Mouse (Mus musculus) thymus, postnatal 10 days (tissue): ENCODE results near the gene Bcl7b.
A peak's percentile ranks its signal among the peaks of the same experiment; 100 is the strongest.

Experiments
- DNase-seq, 2 experiments: peaks; one replicate each; pipeline ENCODE4 v3.0.0; 2021; ENCODE audit warnings: low spot score in 2 of 2

Gene Bcl7b

DNA sequence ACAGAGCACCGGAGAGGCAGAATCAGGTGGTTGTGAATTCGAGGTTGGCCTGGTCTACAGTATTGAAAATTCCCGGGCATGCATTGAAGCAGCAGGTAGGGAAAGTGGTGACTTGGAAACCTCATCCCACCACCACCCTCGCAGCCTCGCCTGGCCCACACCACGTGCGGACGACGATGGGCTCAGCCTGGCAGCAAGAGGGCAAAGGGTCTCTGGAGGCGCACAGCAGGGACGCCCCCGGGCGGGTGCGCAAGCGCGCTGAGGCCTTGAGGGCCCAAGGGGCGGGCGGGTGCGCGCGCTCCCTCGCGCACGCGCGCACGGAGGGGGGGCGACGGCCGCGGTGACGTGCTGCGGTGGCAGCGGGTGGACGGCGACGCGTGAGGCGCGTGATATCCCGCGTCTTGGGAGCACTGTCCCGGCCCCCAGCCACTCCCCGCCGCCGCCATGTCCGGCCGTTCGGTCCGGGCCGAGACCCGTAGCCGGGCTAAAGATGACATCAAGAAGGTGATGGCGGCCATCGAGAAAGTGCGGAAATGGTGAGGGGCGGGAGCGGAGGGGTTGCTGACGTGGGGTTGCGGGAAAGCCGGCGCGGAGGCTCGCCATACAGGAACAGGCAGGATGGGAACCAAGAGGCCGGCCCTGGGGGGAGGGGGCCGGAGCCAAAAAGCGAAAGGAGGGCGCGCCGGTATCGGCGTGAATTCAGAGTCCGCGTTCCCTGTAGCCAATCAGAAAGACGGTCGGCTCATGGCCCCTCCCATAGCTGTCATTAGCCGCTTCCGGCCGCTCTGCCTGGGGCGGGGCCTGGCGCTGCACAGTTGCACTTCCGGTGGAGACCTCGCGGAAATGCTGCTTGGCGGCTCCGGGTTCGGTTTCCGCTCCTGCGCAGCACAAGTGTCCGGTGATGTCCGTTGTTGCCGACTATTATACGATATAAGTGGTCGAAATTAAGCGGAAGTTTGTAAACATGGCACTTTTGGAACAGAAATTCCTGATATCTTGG is at the start of gene Bcl7b:
Gene Bcl7b (plus strand): TSS at position 221 of the 1,000 bp plus-strand sequence.
- DNase-seq, result peak; percentile 94 to 95

DNA sequence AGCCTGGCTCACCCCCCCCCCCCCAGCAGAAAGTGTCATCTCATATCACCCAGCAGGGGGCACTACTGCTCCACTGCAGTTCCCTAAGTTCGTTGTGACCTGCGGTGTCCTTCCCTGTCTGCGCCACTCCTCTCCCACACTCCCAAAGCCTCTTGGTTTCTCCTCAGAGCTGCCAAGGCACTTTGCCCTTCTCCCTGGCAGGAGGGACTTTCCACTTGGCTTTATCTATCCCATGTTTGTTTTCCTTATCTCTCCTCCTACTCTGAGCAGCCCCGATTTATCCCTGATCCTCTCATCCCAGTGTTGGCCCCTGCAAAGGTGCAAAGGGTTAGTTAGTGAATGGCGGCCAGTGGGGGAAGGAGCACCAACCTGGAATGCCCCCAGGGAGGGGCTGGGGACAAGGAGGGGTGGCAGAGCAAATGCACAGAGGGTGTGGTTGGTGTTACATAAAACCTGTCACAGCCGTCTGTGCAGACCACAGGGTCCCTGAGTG is 49.4 kb upstream of the Bcl7b start:
- peak in 1 of 2 experiments; percentile 54 for DNase-seq

- no peak for DNase-seq
Measured at GRCm38 (mm10) chr5:135120753-135121152, 47.3 kb upstream of the Bcl7b start.

GRCm38 (mm10) chr5:135126121-135126520 is 42.0 kb upstream of the Bcl7b start:
- no peak for DNase-seq

DNA sequence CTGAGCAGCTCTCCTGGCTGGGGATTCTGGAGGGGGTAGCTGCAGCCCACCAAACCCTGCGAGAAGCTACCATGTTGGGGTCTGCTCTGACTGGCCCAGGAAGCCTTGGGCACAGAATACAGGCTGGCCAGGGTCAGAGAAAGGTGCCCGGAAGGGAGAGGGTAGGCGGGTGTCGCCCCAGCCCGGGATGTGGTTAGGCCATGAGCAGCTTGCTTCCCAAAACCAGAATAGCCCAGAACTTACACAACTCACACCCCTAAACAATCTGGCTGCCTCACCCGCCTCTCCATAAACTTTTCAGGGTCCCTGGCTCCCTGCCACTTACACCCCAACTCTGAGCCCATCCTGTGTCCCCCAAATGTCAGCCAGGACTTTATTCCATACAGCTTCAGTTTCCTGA is 40.4 kb upstream of the Bcl7b start:
- no peak for DNase-seq

DNA sequence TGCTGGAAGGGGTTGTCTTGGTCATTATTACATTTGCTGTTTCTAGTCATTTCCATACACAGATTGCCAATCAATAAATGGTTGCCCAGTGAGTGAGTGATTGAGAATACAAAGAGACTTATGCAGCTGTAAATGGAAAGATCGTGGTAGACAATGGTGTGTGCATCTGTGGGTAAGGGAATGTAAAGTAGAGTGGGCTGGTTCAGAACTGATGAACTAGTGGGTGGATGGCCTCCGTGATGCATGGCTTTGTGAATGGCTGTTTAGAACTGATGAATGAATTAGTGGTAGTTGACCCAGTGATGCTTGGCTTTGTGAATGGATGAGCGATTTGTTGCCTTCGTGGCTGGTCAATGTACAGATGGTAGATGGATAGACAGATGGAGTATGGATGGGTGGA is 38.3 kb upstream of the Bcl7b start:
- DNase-seq, result no peak

- peak; percentile 74 to 83 for DNase-seq
Measured at GRCm38 (mm10) chr5:135133736-135134405, 34.2 kb upstream of the Bcl7b start.

GRCm38 (mm10) chr5:135134534-135134933 is 33.5 kb upstream of the Bcl7b start:
- peak; percentile 37 to 48 for DNase-seq

- no peak for DNase-seq
Measured at GRCm38 (mm10) chr5:135139881-135140280, 28.2 kb upstream of the Bcl7b start.

DNA sequence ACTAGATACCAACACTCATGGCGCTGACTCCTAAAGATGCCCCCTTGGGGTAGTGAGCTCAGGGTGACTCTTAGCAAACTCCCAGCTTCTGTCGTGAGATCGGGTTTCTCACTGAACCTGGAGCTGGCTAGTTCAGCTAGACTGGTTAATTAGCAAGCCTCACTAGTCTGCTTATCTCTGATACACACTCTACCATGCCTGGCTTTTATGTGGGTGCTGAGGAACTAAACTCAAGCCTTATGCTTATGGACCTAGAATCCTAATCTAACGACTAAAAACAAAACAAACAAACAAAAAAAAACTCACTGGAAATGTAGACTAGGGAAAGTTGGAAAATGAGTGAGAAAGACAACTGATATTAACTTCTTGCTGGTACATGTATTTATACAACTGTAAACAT is 23.6 kb upstream of the Bcl7b start:
- DNase-seq, result no peak

GRCm38 (mm10) chr5:135145532-135145931 is 22.6 kb upstream of the Bcl7b start:
- DNase-seq, result no peak

- no peak for DNase-seq
Measured at GRCm38 (mm10) chr5:135145955-135146354, 22.1 kb upstream of the Bcl7b start.

GRCm38 (mm10) chr5:135148715-135149052 is 19.4 kb upstream of the Bcl7b start:
- no peak for DNase-seq

DNA sequence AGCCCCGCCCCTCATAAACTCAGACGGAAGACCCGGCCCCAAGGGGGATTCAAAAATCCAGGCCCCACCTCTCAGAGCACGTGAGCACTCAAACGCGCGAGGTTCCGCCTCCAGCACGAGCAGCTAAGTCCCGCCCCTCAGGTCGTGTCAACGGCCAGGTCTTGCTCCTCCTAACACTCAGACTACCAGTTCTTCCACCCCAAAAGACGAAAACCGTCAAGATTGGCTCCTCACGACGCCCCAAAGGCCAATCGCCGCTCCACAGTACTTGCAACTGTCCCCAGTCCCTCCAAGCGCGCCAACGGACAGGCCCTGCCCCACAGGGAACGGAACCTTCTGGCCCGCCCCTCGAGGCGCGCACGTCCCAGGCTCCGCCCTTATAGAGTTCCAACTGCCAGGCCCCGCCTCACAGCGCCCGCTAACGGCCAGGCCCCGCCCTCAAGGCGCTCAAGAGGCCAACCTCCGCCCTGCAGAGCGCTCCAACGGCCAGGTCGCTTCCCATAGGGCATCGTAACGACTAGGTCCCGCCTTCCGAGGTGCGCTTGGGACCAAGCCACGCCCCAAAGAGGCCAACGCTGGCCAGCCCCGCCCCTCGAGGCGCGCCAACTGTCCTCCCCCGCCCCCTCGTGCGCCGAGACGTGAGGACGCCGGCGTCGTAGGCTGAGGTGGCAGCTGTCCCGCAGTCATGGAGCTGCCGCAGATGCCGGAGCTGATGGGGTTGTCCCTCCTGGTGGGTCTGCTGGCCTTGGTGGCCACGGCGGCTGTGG is 18.8 kb upstream of the Bcl7b start, which contains the start of gene Tbl2:
Gene Tbl2 (plus strand): TSS at position 605 of the 767 bp plus-strand sequence.
- peak; percentile 98 to 99 for DNase-seq

GRCm38 (mm10) chr5:135149820-135150178 is 18.3 kb upstream of the Bcl7b start:
- DNase-seq, result no peak

DNA sequence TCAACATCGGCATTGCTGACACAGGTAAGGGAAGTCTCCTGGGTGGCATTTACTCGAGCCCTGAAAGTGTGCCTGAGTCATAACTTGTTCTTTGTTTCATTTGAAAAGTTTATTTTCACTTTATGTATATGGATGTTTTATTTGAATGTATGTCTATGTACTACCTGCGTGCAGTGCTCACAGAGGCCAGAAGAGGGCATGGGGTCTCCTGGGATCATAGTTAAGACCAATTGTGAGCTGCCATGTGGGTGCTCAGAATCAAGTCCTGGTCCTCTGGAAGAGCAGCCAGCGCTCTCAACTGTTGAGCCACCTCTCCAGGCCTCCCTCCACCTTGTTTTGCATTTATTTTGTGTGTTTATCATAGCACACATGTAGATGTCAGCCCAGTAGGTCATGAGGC is 11.6 kb upstream of the Bcl7b start:
- DNase-seq, result no peak

GRCm38 (mm10) chr5:135161221-135161620 is 6.9 kb upstream of the Bcl7b start:
- no peak for DNase-seq

GRCm38 (mm10) chr5:135161650-135162049 is 6.4 kb upstream of the Bcl7b start:
- no peak for DNase-seq

GRCm38 (mm10) chr5:135162361-135162760 is 5.7 kb upstream of the Bcl7b start:
- no peak for DNase-seq

DNA sequence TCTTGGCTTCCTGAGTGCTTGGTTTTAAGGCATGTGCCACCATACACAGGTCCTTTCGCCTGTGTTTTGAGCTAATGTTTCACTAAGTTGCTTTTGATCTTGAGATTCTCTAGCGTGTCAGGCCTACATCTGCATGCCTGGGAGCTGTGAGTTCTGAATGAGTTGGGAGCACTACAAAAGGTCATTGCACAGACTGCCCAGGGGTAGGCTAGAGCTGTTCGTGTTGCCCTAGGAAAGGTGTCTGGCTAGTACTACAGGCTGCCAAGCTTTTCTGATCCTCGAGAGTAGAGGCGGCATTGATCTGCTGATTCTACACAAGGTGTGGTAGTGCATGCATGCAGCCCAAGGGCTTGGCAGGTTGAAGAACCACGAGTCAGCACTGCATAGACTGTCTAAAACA is 5.3 kb upstream of the Bcl7b start:
- DNase-seq, result no peak

DNA sequence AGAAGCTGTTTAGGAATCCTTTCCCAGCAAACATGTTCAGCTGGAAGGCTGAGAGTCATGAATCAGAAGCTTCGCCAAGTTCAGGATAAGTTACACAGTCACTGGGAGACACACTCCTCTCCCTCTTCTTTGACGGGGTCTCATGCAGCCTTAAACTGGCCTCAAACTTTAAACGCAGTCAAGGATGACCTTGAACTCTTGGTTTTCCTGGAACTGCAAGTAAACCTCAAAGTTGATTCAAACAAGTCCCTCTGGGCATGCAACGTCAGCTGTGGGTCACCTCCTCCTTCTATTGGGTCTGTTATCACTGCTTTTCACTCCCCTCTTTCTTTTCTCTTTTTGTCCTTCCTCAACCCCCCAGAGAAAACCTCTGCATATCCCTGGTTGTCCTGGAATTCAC is 1.2 kb upstream of the Bcl7b start:
- DNase-seq, result no peak

GRCm38 (mm10) chr5:135167469-135167868 is 614 bp upstream of the Bcl7b start:
- no peak for DNase-seq
